Mouse (Mus musculus) myocyte (in vitro differentiated cells): ENCODE measurements around the gene Rps6kb2. TPM values are rescaled to one million over a fixed set of nuclear protein-coding genes. Genes with fewer than 3 reads are reported as not detected.
A peak's percentile ranks its signal among the peaks of the same experiment; 100 is the strongest.

ENCODE experiments used
- H3K27me3 ChIP-seq: one replicate; pipeline ENCODE4 v1.6.1; 2011; ENCODE audit not compliant: control insufficient read depth, insufficient read depth, insufficient read length
- H3K36me3 ChIP-seq: one replicate; pipeline ENCODE4 v1.6.1; 2011; ENCODE audit not compliant: control insufficient read depth, insufficient read depth
- H3K4me2 ChIP-seq: one replicate; pipeline ENCODE4 v1.6.1; 2011; ENCODE audit warnings: low read depth, control low read depth
- H3K4me3 ChIP-seq: one replicate; pipeline ENCODE4 v1.5.1; 2011; ENCODE audit warnings: mild to moderate bottlenecking, control low read depth, moderate library complexity
- H3K79me2 ChIP-seq: one replicate; pipeline ENCODE4 v1.6.1; 2011; ENCODE audit not compliant: control insufficient read depth, insufficient read depth
- H3ac ChIP-seq: one replicate; pipeline ENCODE4 v1.6.1; 2011; ENCODE audit not compliant: control insufficient read depth, insufficient read length
- CEBPB ChIP-seq: IDR thresholded peaks from 2 replicates; pipeline ENCODE4 v1.6.1; 2011; ENCODE audit warnings: mild to moderate bottlenecking, moderate library complexity; ENCODE audit not compliant: poor library complexity, insufficient read depth, severe bottlenecking
- E2F4 ChIP-seq: IDR thresholded peaks from one replicate; pipeline ENCODE4 v1.6.1; 2011; ENCODE audit warnings: mild to moderate bottlenecking, control low read depth, moderate library complexity; ENCODE audit not compliant: insufficient read depth
- MAX ChIP-seq: IDR thresholded peaks from one replicate; pipeline ENCODE4 v1.6.1; 2011; ENCODE audit warnings: low read depth, mild to moderate bottlenecking, control low read depth
- MYOD1 ChIP-seq, 3 experiments: IDR thresholded peaks; one replicate each; pipeline ENCODE4 v1.6.1; 2011; ENCODE audit warnings: control low read depth in 2 of 3, low read depth in 2 of 3, mild to moderate bottlenecking in 2 of 3, moderate library complexity in 1 of 3; ENCODE audit not compliant: insufficient read length in 2 of 3, control insufficient read depth in 1 of 3
- MYOG ChIP-seq, 3 experiments: IDR thresholded peaks; one replicate each; pipeline ENCODE4 v1.6.1; 2011; ENCODE audit warnings: control low read depth in 2 of 3, low read depth in 2 of 3, mild to moderate bottlenecking in 2 of 3; ENCODE audit not compliant: insufficient read length in 2 of 3, control insufficient read depth in 1 of 3, insufficient read depth in 1 of 3
- POLR2A ChIP-seq: IDR thresholded peaks from one replicate; pipeline ENCODE4 v1.6.1; 2011; ENCODE audit warnings: low read depth, mild to moderate bottlenecking, control low read depth, moderate library complexity; ENCODE audit not compliant: insufficient read length
- POLR2AphosphoS2 ChIP-seq: IDR thresholded peaks from one replicate; pipeline ENCODE4 v1.6.1; 2011; ENCODE audit warnings: low read depth, control low read depth; ENCODE audit not compliant: insufficient read length
- REST ChIP-seq: IDR thresholded peaks from one replicate; pipeline ENCODE4 v1.6.1; 2011; ENCODE audit warnings: mild to moderate bottlenecking, control low read depth, moderate library complexity; ENCODE audit not compliant: insufficient read depth, insufficient read length
- SRF ChIP-seq: IDR thresholded peaks from one replicate; pipeline ENCODE4 v1.6.1; 2011; ENCODE audit warnings: low read depth; ENCODE audit not compliant: control insufficient read depth, insufficient read length
- TCF12 ChIP-seq: IDR thresholded peaks from one replicate; pipeline ENCODE4 v1.6.1; 2011; ENCODE audit warnings: mild to moderate bottlenecking, control low read depth; ENCODE audit not compliant: poor library complexity, insufficient read depth, severe bottlenecking
- TCF3 ChIP-seq: IDR thresholded peaks from one replicate; pipeline ENCODE4 v1.6.1; 2011; ENCODE audit warnings: low read depth, control low read depth; ENCODE audit not compliant: insufficient read length
- USF1 ChIP-seq: IDR thresholded peaks from one replicate; pipeline ENCODE4 v1.6.1; 2011; ENCODE audit warnings: low read depth, mild to moderate bottlenecking, control low read depth, moderate library complexity
- polyA plus RNA-seq: library from polyadenylated mRNA; unstranded; fragments of >200 nt; fragmentation: generic; extraction: Trizol; gene quantifications from one replicate; pipeline ENCODE4 v1.2.1, GENCODE M21; 2012; ENCODE audit warnings: missing spikeins

The Rps6kb2 gene
- polyA plus RNA-seq, 1 experiment: 42.0 TPM

DNA sequence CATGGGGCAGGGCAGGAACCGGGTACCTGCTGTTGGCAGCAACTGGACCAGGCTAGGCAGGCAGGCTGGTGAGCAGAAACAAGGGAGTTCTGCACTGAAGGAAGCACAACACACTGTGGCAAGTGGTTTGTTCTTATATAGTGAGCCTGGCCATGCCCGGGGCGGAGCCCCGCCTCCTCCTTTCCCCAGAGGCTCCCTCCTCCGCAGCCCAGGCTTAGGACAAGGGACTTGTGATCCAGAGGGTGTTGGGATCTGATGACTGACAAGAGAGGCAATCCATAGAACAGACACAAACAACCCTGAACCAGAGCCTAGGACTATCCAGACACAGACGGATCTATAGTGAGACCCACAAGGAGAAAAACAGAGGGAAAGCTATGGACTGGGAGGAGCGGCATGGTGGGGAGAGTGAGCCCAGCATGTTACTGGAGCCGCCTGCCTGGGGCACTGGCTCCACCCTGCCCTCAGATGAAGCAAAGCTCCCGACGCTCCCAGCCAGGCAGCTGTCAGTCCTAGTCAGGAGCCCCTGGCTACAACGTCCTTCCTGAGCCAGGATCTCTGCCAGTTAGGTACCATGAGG, 12.3 kb upstream of the Rps6kb2 start, which contains the start of gene Carns1:
Gene Carns1 (minus strand): TSS at position 112 of the 580 bp plus-strand sequence.
- TF ChIP-seq POLR2A: peak; percentile 88
- TF ChIP-seq MAX: no peak
- TF ChIP-seq MYOG (IDR thresholded peaks at IDR 0.05; ENCODE audit: control insufficient read depth in 1 of 3, insufficient read depth in 1 of 3, insufficient read length in 2 of 3, low read depth in 2 of 3): peak in 1 of 3 experiments; percentile 83
- TF ChIP-seq MYOD1 (IDR thresholded peaks at IDR 0.05; ENCODE audit: control insufficient read depth in 1 of 3, insufficient read length in 2 of 3, low read depth in 2 of 3): peak in 2 of 3 experiments; percentile 60 to 86
- TF ChIP-seq POLR2AphosphoS2: peak; percentile 88
- H3K79me2 ChIP-seq: no peaks in the 10 kb centered on the region

DNA sequence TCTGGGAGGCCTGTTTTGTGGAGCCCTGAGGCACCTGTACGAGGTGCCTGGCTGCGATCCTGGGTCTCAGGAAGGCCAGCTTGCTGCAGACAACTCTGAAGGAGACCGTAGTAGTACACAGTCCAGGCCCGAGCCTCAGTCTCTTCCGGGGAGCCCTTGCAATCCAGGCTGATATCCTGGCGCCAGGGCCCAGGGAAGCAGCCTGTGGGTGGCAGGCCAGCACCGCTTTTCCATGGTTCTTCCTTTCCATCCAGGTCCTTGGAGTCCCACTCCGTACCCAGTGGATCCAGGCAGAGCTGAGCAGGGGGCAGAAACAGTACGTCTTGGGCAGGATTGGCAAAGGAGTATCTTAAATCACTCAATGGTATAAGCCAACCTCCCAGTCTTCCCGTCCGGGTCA, 9.8 kb upstream of the Rps6kb2 start:
- no peak overlapping the region for H3K4me2 ChIP-seq
- H3K27me3 ChIP-seq: no peaks in the 10 kb centered on the region
- no peak for TF ChIP-seq REST
- TF ChIP-seq MYOD1 (IDR thresholded peaks at IDR 0.05; ENCODE audit: control insufficient read depth in 1 of 3, insufficient read length in 2 of 3, low read depth in 2 of 3): no peak
- no peak for TF ChIP-seq TCF3
- no peak for TF ChIP-seq TCF12
- TF ChIP-seq POLR2A: no peak
- no peak for TF ChIP-seq MYOG (IDR thresholded peaks at IDR 0.05; ENCODE audit: control insufficient read depth in 1 of 3, insufficient read depth in 1 of 3, insufficient read length in 2 of 3, low read depth in 2 of 3)
- TF ChIP-seq MAX: no peak
- no peak for TF ChIP-seq E2F4
- TF ChIP-seq USF1: no peak
- no peak for TF ChIP-seq CEBPB
- no peak for TF ChIP-seq SRF
- no peak for TF ChIP-seq POLR2AphosphoS2
- no peaks in the 10 kb centered on the region for H3K36me3 ChIP-seq
- H3ac ChIP-seq: no peak overlapping the region
- no peaks in the 10 kb centered on the region for H3K79me2 ChIP-seq
- no peak overlapping the region for H3K4me3 ChIP-seq

More for the DNA sequence above, 12.3 kb upstream of the Rps6kb2 start, which contains the start of gene Carns1:
- H3K36me3 ChIP-seq: no peaks in the 10 kb centered on the region
- H3K27me3 ChIP-seq: no peaks in the 10 kb centered on the region
- H3K4me3 ChIP-seq: peak within 1 kb of the TSS; percentile 27
- peak within 1 kb of the TSS; percentile 16 for H3ac ChIP-seq
- peak within 1 kb of the TSS; percentile 98 for H3K4me2 ChIP-seq

- H3K4me3 ChIP-seq: no peak overlapping the region
- no peak overlapping the region for H3ac ChIP-seq
- no peak for TF ChIP-seq USF1
- TF ChIP-seq TCF12: no peak
- TF ChIP-seq E2F4: no peak
- TF ChIP-seq POLR2A: peak; percentile 27
- no peak for TF ChIP-seq MAX
- TF ChIP-seq MYOD1 (IDR thresholded peaks at IDR 0.05; ENCODE audit: control insufficient read depth in 1 of 3, insufficient read length in 2 of 3, low read depth in 2 of 3): peak in 1 of 3 experiments; percentile 51
- TF ChIP-seq REST: no peak
- no peak for TF ChIP-seq CEBPB
- TF ChIP-seq TCF3: no peak
- TF ChIP-seq SRF: no peak
- TF ChIP-seq MYOG (IDR thresholded peaks at IDR 0.05; ENCODE audit: control insufficient read depth in 1 of 3, insufficient read depth in 1 of 3, insufficient read length in 2 of 3, low read depth in 2 of 3): peak in 1 of 3 experiments; percentile 71
- TF ChIP-seq POLR2AphosphoS2: peak; percentile 44
- H3K4me2 ChIP-seq: peak overlapping the region; percentile 56
- H3K79me2 ChIP-seq: no peaks in the 10 kb centered on the region
- H3K27me3 ChIP-seq: no peaks in the 10 kb centered on the region
- no peaks in the 10 kb centered on the region for H3K36me3 ChIP-seq
Measured at GRCm38 (mm10) chr19:4171393-4172290, 8.5 kb upstream of the Rps6kb2 start.

GRCm38 (mm10) chr19:4170723-4171392, 7.7 kb upstream of the Rps6kb2 start:
- Histone ChIP-seq H3K27me3 (no peaks in the 10 kb centered on the region), H3K4me3 (no peak overlapping the region), H3K4me2 (peak overlapping the region; percentile 56), H3K79me2 (no peaks in the 10 kb centered on the region), H3K36me3 (no peaks in the 10 kb centered on the region), H3ac (no peak overlapping the region)
- TF ChIP-seq SRF (no peak), POLR2A (peak; percentile 6), MYOD1 (IDR thresholded peaks at IDR 0.05; ENCODE audit: control insufficient read depth in 1 of 3, insufficient read length in 2 of 3, low read depth in 2 of 3) (peak in 1 of 3 experiments; percentile 17)
